Mouse (Mus musculus) hindbrain, embryonic 15.5 days (tissue): ENCODE results near the gene Gm10837. TPM values are rescaled to one million over a fixed set of nuclear protein-coding genes. Genes with fewer than 3 reads are reported as not detected.

Source experiments
- ATAC-seq: fragments of 200-750 bp; cut with Nextera tagmentation; 2 replicates; pipeline ENCODE4 v1.8.0; 2017; ENCODE audit warnings: low read depth, moderate number of reproducible peaks, moderate TSS enrichment; ENCODE audit not compliant: low FRiP score
- H3K27ac ChIP-seq: fragments of 300-500 bp; sonication (generic); replicated peaks from 2 replicates; pipeline ENCODE4 v1.5.1; 2015; ENCODE audit warnings: mild to moderate bottlenecking, inconsistent platforms
- H3K27me3 ChIP-seq: fragments of 300-500 bp; sonication (generic); 2 replicates; pipeline ENCODE4 v1.6.1; 2015; ENCODE audit warnings: control low read depth, inconsistent platforms
- H3K36me3 ChIP-seq: fragments of 300-500 bp; sonication (generic); 2 replicates; pipeline ENCODE4 v1.6.1; 2015; ENCODE audit warnings: control low read depth, inconsistent platforms
- H3K4me1 ChIP-seq: fragments of 300-500 bp; sonication (generic); replicated peaks from 2 replicates; pipeline ENCODE4 v1.6.1; 2015; ENCODE audit warnings: control low read depth, inconsistent platforms
- H3K4me2 ChIP-seq: fragments of 300-500 bp; sonication (generic); 2 replicates; pipeline ENCODE4 v1.6.1; 2015; ENCODE audit warnings: moderate library complexity, mild to moderate bottlenecking, inconsistent platforms
- H3K4me3 ChIP-seq: fragments of 300-500 bp; sonication (generic); 2 replicates; pipeline ENCODE4 v1.5.1; 2015; ENCODE audit warnings: mild to moderate bottlenecking, inconsistent platforms
- H3K9ac ChIP-seq: fragments of 300-500 bp; sonication (generic); 2 replicates; pipeline ENCODE4 v1.6.1; 2015; ENCODE audit warnings: inconsistent platforms
- H3K9me3 ChIP-seq: fragments of 300-500 bp; sonication (generic); 2 replicates; pipeline ENCODE4 v1.6.1; 2016; ENCODE audit warnings: control low read depth, inconsistent platforms
- WGBS: fragments of 180-500 bp; shearing (Covaris S2); methylation state at CpG from one replicate; pipeline ENCODE4 v1.1.7; 2015; 5-methylcytosine and 5-hydroxymethylcytosine counted together
- polyA plus RNA-seq: library from polyadenylated mRNA; unstranded; fragments of >200 nt; fragmentation: Nextera tagmentation; extraction: Ambion mirVana; gene quantifications from 2 replicates; pipeline ENCODE4 v1.2.1, GENCODE M21; 2015

The Gm10837 gene
- polyA plus RNA-seq: 0.50 and 0.64 TPM in 2 replicates

GRCm38 (mm10) chr14:122490441-122491328 is at the start of gene Gm10837:
TSS of gene Gm10837 (plus strand) at chr14:122490586.
- no peaks in the 10 kb centered on the region for H3K9me3 ChIP-seq
- H3K9ac ChIP-seq: peak within 1 kb of the TSS; percentile 36; the same call in 1 of the 2 replicates
- peak within 1 kb of the TSS; percentile 83 for H3K27ac ChIP-seq
- H3K4me1 ChIP-seq: 0 out of 2 replicates have a peak, but pooled peaks cover 7% of the 10 kb centered on the region
- H3K36me3 ChIP-seq: no peaks in the 10 kb centered on the region
- peak within 1 kb of the TSS; percentile 56 for H3K4me2 ChIP-seq
- H3K4me3 ChIP-seq: peak within 1 kb of the TSS; percentile 30
- peaks cover 42% of the 10 kb centered on the region for H3K27me3 ChIP-seq
- ATAC-seq: peak; percentile 85
- 2% methylated on average over 51 of the region's 51 CpGs for WGBS

GRCm38 (mm10) chr14:122449601-122450495 is 40.5 kb upstream of the Gm10837 start:
- H3K36me3 ChIP-seq: no peaks in the 10 kb centered on the region
- no peak for ATAC-seq
- peak overlapping the region; percentile 39 for H3K4me3 ChIP-seq
- H3K4me2 ChIP-seq: peak overlapping the region; percentile 64
- peak overlapping the region; percentile 78 for H3K27ac ChIP-seq
- H3K9me3 ChIP-seq: no peaks in the 10 kb centered on the region
- H3K27me3 ChIP-seq: peaks cover 45% of the 10 kb centered on the region
- H3K4me1 ChIP-seq: peaks cover 40% of the 10 kb centered on the region
- WGBS: 3% methylated on average over 29 of the region's 29 CpGs
- peak overlapping the region; percentile 44 for H3K9ac ChIP-seq

GRCm38 (mm10) chr14:122450496-122451382 is 39.6 kb upstream of the Gm10837 start, which contains the start of gene Gm5089:
TSS of gene Gm5089 (minus strand) at chr14:122451115.
- H3K27ac ChIP-seq: peak within 1 kb of the TSS; percentile 78
- peak; percentile 15 for ATAC-seq
- no peaks in the 10 kb centered on the region for H3K9me3 ChIP-seq
- H3K4me3 ChIP-seq: peak within 1 kb of the TSS; percentile 39
- under 1% methylated on average over 59 of the region's 59 CpGs for WGBS
- peaks cover 54% of the 10 kb centered on the region for H3K27me3 ChIP-seq
- peak within 1 kb of the TSS; percentile 64 for H3K4me2 ChIP-seq
- peak within 1 kb of the TSS; percentile 44 for H3K9ac ChIP-seq
- no peaks in the 10 kb centered on the region for H3K36me3 ChIP-seq
- peaks cover 40% of the 10 kb centered on the region for H3K4me1 ChIP-seq

- no peaks in the 10 kb centered on the region for H3K9me3 ChIP-seq
- WGBS: 47% methylated on average over 5 of the region's 5 CpGs
- peak overlapping the region; percentile 64 for H3K4me2 ChIP-seq
- H3K27ac ChIP-seq: peak overlapping the region; percentile 78
- peak overlapping the region; percentile 39; the same call in 1 of the 2 replicates for H3K4me3 ChIP-seq
- ATAC-seq: no peak
- peaks cover 61% of the 10 kb centered on the region for H3K27me3 ChIP-seq
- peaks cover 40% of the 10 kb centered on the region for H3K4me1 ChIP-seq
- H3K36me3 ChIP-seq: no peaks in the 10 kb centered on the region
- no peak overlapping the region for H3K9ac ChIP-seq
Observed at GRCm38 (mm10) chr14:122451551-122452145, 38.7 kb upstream of the Gm10837 start.

GRCm38 (mm10) chr14:122452701-122453387 is 37.5 kb upstream of the Gm10837 start:
- Histone ChIP-seq H3K36me3 (no peaks in the 10 kb centered on the region), H3K27ac (peak overlapping the region; percentile 81), H3K4me2 (peak overlapping the region; percentile 41), H3K9me3 (no peaks in the 10 kb centered on the region), H3K27me3 (peaks cover 61% of the 10 kb centered on the region), H3K9ac (no peak overlapping the region), H3K4me3 (no peak overlapping the region), H3K4me1 (peaks cover 40% of the 10 kb centered on the region)
- peak; percentile 31 for ATAC-seq
- 7% methylated on average over 13 of the region's 13 CpGs for WGBS

- peaks cover 58% of the 10 kb centered on the region for H3K27me3 ChIP-seq
- H3K9ac ChIP-seq: peak overlapping the region; percentile 1; the same call in 1 of the 2 replicates
- ATAC-seq: peak; percentile 76
- H3K36me3 ChIP-seq: no peaks in the 10 kb centered on the region
- WGBS: 2% methylated on average over 32 of the region's 32 CpGs
- H3K4me1 ChIP-seq: peaks cover 40% of the 10 kb centered on the region
- H3K4me3 ChIP-seq: peak overlapping the region; percentile 6
- H3K27ac ChIP-seq: peak overlapping the region; percentile 81
- peak overlapping the region; percentile 41 for H3K4me2 ChIP-seq
- no peaks in the 10 kb centered on the region for H3K9me3 ChIP-seq
Observed at GRCm38 (mm10) chr14:122453388-122453995, 36.9 kb upstream of the Gm10837 start.

GRCm38 (mm10) chr14:122453996-122454738 is 36.2 kb upstream of the Gm10837 start:
- Histone ChIP-seq H3K9ac (no peak overlapping the region), H3K27me3 (peaks cover 52% of the 10 kb centered on the region), H3K27ac (peak overlapping the region; percentile 81), H3K4me1 (peaks cover 40% of the 10 kb centered on the region), H3K4me2 (peak overlapping the region; percentile 41), H3K4me3 (peak overlapping the region; percentile 6), H3K36me3 (no peaks in the 10 kb centered on the region), H3K9me3 (no peaks in the 10 kb centered on the region)
- peak; percentile 49; the same call in 1 of the 2 replicates for ATAC-seq
- 6% methylated on average over 12 of the region's 12 CpGs for WGBS

- Histone ChIP-seq H3K4me1 (peaks cover 35% of the 10 kb centered on the region), H3K36me3 (no peaks in the 10 kb centered on the region), H3K9me3 (no peaks in the 10 kb centered on the region), H3K27me3 (peaks cover 48% of the 10 kb centered on the region), H3K27ac (peak overlapping the region; percentile 67), H3K9ac (no peak overlapping the region), H3K4me2 (no peak overlapping the region), H3K4me3 (no peak overlapping the region)
- ATAC-seq: no peak
- WGBS: 30% methylated on average over 10 of the region's 10 CpGs
Observed at GRCm38 (mm10) chr14:122454901-122455561, 35.4 kb upstream of the Gm10837 start.

- Histone ChIP-seq H3K9ac (no peak overlapping the region), H3K36me3 (no peaks in the 10 kb centered on the region), H3K4me1 (peaks cover 30% of the 10 kb centered on the region), H3K27me3 (peaks cover 46% of the 10 kb centered on the region), H3K27ac (peak overlapping the region; percentile 67), H3K4me2 (0 out of 2 replicates have a peak overlapping the region, but pooled peaks have one; percentile 11), H3K4me3 (no peak overlapping the region), H3K9me3 (no peaks in the 10 kb centered on the region)
- 24% methylated on average over 4 of the region's 4 CpGs for WGBS
- ATAC-seq: no peak
Observed at GRCm38 (mm10) chr14:122455562-122455958, 34.8 kb upstream of the Gm10837 start.
